ENCODE assay signal across 9 mouse cellular contexts in the genomic region with DNA sequence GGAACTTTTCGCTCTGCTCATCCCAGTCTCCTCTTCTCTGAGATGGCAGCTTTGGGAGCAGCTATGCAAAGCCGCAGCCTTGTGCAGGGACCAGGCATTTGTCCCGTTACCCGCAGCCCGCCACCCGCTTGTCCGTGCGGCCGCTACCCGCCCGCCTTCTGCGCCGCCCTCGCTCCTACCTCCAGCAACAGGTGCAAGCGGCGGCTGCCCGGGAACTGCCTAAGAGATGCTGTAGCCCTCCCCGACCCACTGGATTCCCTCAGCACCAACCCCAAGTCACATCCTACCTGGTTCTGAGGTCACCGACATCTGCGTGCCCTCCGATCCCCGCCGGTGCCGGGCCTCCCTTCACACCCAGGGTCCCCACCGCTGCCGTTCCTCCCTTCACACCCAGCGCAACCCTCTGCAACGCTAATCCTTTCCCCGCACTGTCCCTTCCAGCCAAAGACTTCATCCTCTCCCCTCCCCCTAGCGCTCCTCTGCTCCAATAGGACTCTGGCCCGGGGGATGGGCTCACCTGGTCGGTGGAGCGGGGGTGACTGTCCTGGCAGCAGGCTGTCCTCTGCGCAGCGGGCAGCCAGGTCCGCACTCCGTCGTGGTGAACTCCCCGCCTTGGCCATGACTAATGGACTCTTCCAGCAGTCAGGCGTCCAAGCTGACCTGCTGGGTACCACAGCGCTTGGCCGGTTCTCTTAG. TPM values are rescaled to one million over a fixed set of nuclear protein-coding genes. Genes with fewer than 3 reads are reported as not detected.
DNase-seq lines count a peak whose midpoint lies in the region; ATAC-seq and TF ChIP-seq lines count a peak whose summit lies in the region.
"Had no signal": no experiment of that assay in that cellular context is flagged by ENCODE, and none has a peak within 500 bp of the region (broad histone marks: within the 10 kb centered on the region; RNA-seq: fewer than 3 reads in every experiment).

Gene Adgrv1, minus strand, starts transcription at position 435 of the 696 bp plus-strand sequence.

- H3K9me3 ChIP-seq in E14TG2a.4 (ENCODE audit: low read length): no peaks in the 10 kb centered on the region
- H3K9me3 ChIP-seq in forebrain, embryonic 11.5 days (ENCODE audit: control insufficient read depth, low read length): no peaks in the 10 kb centered on the region
- no peaks in the 10 kb centered on the region for H3K9me3 ChIP-seq in liver, postnatal 0 days (ENCODE audit: low read length)
- H3K9me3 ChIP-seq in neural tube, embryonic 15.5 days (replicated peaks): no peaks in the 10 kb centered on the region

- WGBS in forebrain, embryonic 11.5 days: under 1% methylated on average over 42 of the region's 42 CpGs
- 4% methylated on average over 42 of the region's 42 CpGs for WGBS in liver, postnatal 0 days (ENCODE audit: insufficient replicate concordance)
- WGBS in neural tube, embryonic 15.5 days: under 1% methylated on average over 42 of the region's 42 CpGs

- DNase-seq in forebrain, embryonic 11.5 days (ENCODE audit: low spot score): peak; percentile 95
- DNase-seq in heart, postnatal 14 days: peak; percentile 42 to 46
- peak; percentile 11 to 14 for DNase-seq in layer of hippocampus, adult 18-20 months (ENCODE audit: low spot score in 2 of 2)
- peak; percentile 74 for DNase-seq in liver, postnatal 0 days
- peak; percentile 85 for DNase-seq in yolk sac, embryonic 10.5 days (ENCODE audit: low spot score)

- peak within 1 kb of the TSS; percentile 84 for H3K4me3 ChIP-seq in E14TG2a.4 (replicated peaks; ENCODE audit: low read length)
- H3K4me3 ChIP-seq in forebrain, embryonic 11.5 days (ENCODE audit: low read depth, low read length): peak within 1 kb of the TSS; percentile 66
- peak within 1 kb of the TSS; percentile 19 for H3K4me3 ChIP-seq in liver, postnatal 0 days (ENCODE audit: low read depth, low read length)
- peak within 1 kb of the TSS; percentile 63 for H3K4me3 ChIP-seq in neural tube, embryonic 15.5 days (replicated peaks)

- H3K27me3 ChIP-seq in E14TG2a.4 (ENCODE audit: insufficient read depth, low read length): peaks cover 8% of the 10 kb centered on the region; the same call in 1 of the 2 replicates
- no peaks in the 10 kb centered on the region for H3K27me3 ChIP-seq in forebrain, embryonic 11.5 days (ENCODE audit: control insufficient read depth, insufficient read depth, low read length)
- H3K27me3 ChIP-seq in liver, postnatal 0 days (ENCODE audit: insufficient read depth, low read length): peaks cover 19% of the 10 kb centered on the region
- H3K27me3 ChIP-seq in neural tube, embryonic 15.5 days (replicated peaks): peaks cover 4% of the 10 kb centered on the region; the same call in 1 of the 2 replicates
- H3K27me3 ChIP-seq: CH12.LX had no signal

- TF ChIP-seq EP300 in liver, postnatal 0 days (IDR thresholded peaks at IDR 0.05; ENCODE audit: low read depth): no peak

- peaks cover 27% of the 10 kb centered on the region for H3K4me1 ChIP-seq in E14TG2a.4 (replicated peaks; ENCODE audit: low read depth, low read length)
- H3K4me1 ChIP-seq in forebrain, embryonic 11.5 days (replicated peaks; ENCODE audit: control insufficient read depth, insufficient read depth, low read length): peaks cover 15% of the 10 kb centered on the region
- H3K4me1 ChIP-seq in liver, postnatal 0 days (ENCODE audit: insufficient read depth): peaks cover 7% of the 10 kb centered on the region; the same call in 1 of the 2 replicates
- peaks cover 12% of the 10 kb centered on the region for H3K4me1 ChIP-seq in neural tube, embryonic 15.5 days

- intact Hi-C loops in heart, postnatal 14 days (cut with DNase I): no loop called here

- H3K4me2 ChIP-seq in forebrain, embryonic 11.5 days (ENCODE audit: low read depth, low read length, severe bottlenecking): peak within 1 kb of the TSS; percentile 74
- H3K4me2 ChIP-seq in liver, postnatal 0 days (ENCODE audit: low read depth, low read length): peak within 1 kb of the TSS; percentile 33; the same call in 1 of the 2 replicates
- H3K4me2 ChIP-seq in neural tube, embryonic 15.5 days: peak within 1 kb of the TSS; percentile 98

- H3K27ac ChIP-seq in forebrain, embryonic 11.5 days (ENCODE audit: low read depth, low read length): peak within 1 kb of the TSS; percentile 41; the same call in 1 of the 2 replicates
- H3K27ac ChIP-seq in liver, postnatal 0 days (ENCODE audit: low read depth): no peak within 1 kb of the TSS
- H3K27ac ChIP-seq in neural tube, embryonic 15.5 days (replicated peaks): 0 out of 2 replicates have a peak within 1 kb of the TSS, but pooled peaks have one; percentile 33

- H3K9ac ChIP-seq in forebrain, embryonic 11.5 days (ENCODE audit: low read length): peak within 1 kb of the TSS; percentile 79
- H3K9ac ChIP-seq in liver, postnatal 0 days (replicated peaks): no peak within 1 kb of the TSS
- H3K9ac ChIP-seq in neural tube, embryonic 15.5 days (replicated peaks): peak within 1 kb of the TSS; percentile 53

- peaks cover 22% of the 10 kb centered on the region; the same call in 1 of the 2 replicates for H3K36me3 ChIP-seq in E14TG2a.4 (ENCODE audit: insufficient read depth, low read length)
- no peaks in the 10 kb centered on the region for H3K36me3 ChIP-seq in forebrain, embryonic 11.5 days (ENCODE audit: control insufficient read depth, insufficient read depth, low read length)
- no peaks in the 10 kb centered on the region for H3K36me3 ChIP-seq in liver, postnatal 0 days (replicated peaks; ENCODE audit: insufficient read depth, low read length)
- no peaks in the 10 kb centered on the region for H3K36me3 ChIP-seq in neural tube, embryonic 15.5 days

- peak; percentile 96 for ATAC-seq in cerebellum, adult (ENCODE audit: insufficient number of reproducible peaks, low FRiP score, low TSS enrichment)
- peak; percentile 97 for ATAC-seq in forebrain, embryonic 11.5 days (replicated peaks; ENCODE audit: low FRiP score)
- peak; percentile 99 for ATAC-seq in liver, postnatal 0 days
- ATAC-seq in neural tube, embryonic 15.5 days (ENCODE audit: low FRiP score): peak; percentile 99

- TF ChIP-seq CTCF in E14TG2a.4 (conservative IDR thresholded peaks at IDR 0.05; ENCODE audit: low read length): no peak
- TF ChIP-seq CTCF in liver, postnatal 0 days (IDR thresholded peaks at IDR 0.05; ENCODE audit: low read depth): no peak

RNA-seq across cellular contexts. Expression of gene Adgrv1, which starts in this region (rescaled TPM):
- polyA plus RNA-seq in forebrain, embryonic 11.5 days (2014; fragmentation: Nextera tagmentation; extraction: Ambion mirVana): 36.9 and 41.9 TPM in 2 replicates
- under 1 TPM; 0.14 to 0.34 TPM for total RNA-seq in heart, postnatal 14 days (2021)
- total RNA-seq in layer of hippocampus, adult 18-20 months (2021): 1 to 10 TPM; 1.3 to 1.5 TPM
- polyA plus RNA-seq in liver, postnatal 0 days (2015; fragmentation: Nextera tagmentation; extraction: Ambion mirVana): 0.87 and 1.4 TPM in 2 replicates
- polyA plus RNA-seq in neural tube, embryonic 15.5 days (2015; fragmentation: Nextera tagmentation; extraction: Ambion mirVana): 7.3 and 9.8 TPM in 2 replicates

Comparison
In these comparisons a context has a peak if more than half of its experiments do, and no peak if none do; other contexts are left out.
1. Peak in DNase-seq in heart, postnatal 14 days; RNA of the gene not detected or under 1 TPM.
2. H3K4me3 ChIP-seq: peak in every context shown above with its lines; median percentile 84 in E14TG2a.4; 66 in forebrain, embryonic 11.5 days; 63 in neural tube, embryonic 15.5 days; 19 in liver, postnatal 0 days.
3. DNase-seq: peak in every context shown above with its lines; median percentile 95 in forebrain, embryonic 11.5 days; 85 in yolk sac, embryonic 10.5 days; 74 in liver, postnatal 0 days; 44 in heart, postnatal 14 days; 12 in layer of hippocampus, adult 18-20 months.
4. H3K4me2 ChIP-seq: peak in every context shown above with its lines; median percentile 98 in neural tube, embryonic 15.5 days; 74 in forebrain, embryonic 11.5 days; 33 in liver, postnatal 0 days.